In genomic region chr4:82622321-82622836, GRCm38 (mm10) we compare ENCODE assay signal across 8 mouse cellular contexts.
DNase-seq lines count a peak whose midpoint lies in the region; ATAC-seq lines count a peak whose summit lies in the region.

No protein-coding gene starts in this region.

- H3K4me1 ChIP-seq in embryonic facial prominence, embryonic 12.5 days, result peaks cover 19% of the 10 kb centered on the region
- H3K4me1 ChIP-seq in heart, embryonic 16.5 days (ENCODE audit: control insufficient read depth, insufficient read depth, low read length), result peaks cover 21% of the 10 kb centered on the region
- H3K4me1 ChIP-seq in liver, embryonic 15.5 days (replicated peaks), result peaks cover 13% of the 10 kb centered on the region
- H3K4me1 ChIP-seq in neural tube, embryonic 15.5 days, result peaks cover 19% of the 10 kb centered on the region

- no peak overlapping the region for H3K4me2 ChIP-seq in embryonic facial prominence, embryonic 12.5 days (replicated peaks)
- peak overlapping the region; percentile 55 for H3K4me2 ChIP-seq in heart, embryonic 16.5 days (ENCODE audit: low read depth, low read length)
- peak overlapping the region; percentile 23; the same call in 1 of the 2 replicates for H3K4me2 ChIP-seq in liver, embryonic 15.5 days
- peak overlapping the region; percentile 1; the same call in 1 of the 2 replicates for H3K4me2 ChIP-seq in neural tube, embryonic 15.5 days

- no peak overlapping the region for H3K9ac ChIP-seq in embryonic facial prominence, embryonic 12.5 days
- peak overlapping the region; percentile 49 for H3K9ac ChIP-seq in heart, embryonic 16.5 days (ENCODE audit: low read length)
- H3K9ac ChIP-seq in liver, embryonic 15.5 days, result no peak overlapping the region
- H3K9ac ChIP-seq in neural tube, embryonic 15.5 days (replicated peaks), result no peak overlapping the region

- peak; percentile 74; the same call in 1 of the 2 replicates for ATAC-seq in embryonic facial prominence, embryonic 12.5 days (ENCODE audit: insufficient number of reproducible peaks, insufficient read depth, low FRiP score, low TSS enrichment)
- ATAC-seq in heart, embryonic 16.5 days (replicated peaks; ENCODE audit: extremely low read depth, insufficient read depth, low FRiP score), result peak; percentile 82
- peak; percentile 57 for ATAC-seq in liver, embryonic 15.5 days (ENCODE audit: insufficient read depth)
- ATAC-seq in neural tube, embryonic 15.5 days (ENCODE audit: low FRiP score), result peak; percentile 71

- H3K27ac ChIP-seq in embryonic facial prominence, embryonic 12.5 days, result peak overlapping the region; percentile 81
- H3K27ac ChIP-seq in heart, embryonic 16.5 days (ENCODE audit: low read length), result peak overlapping the region; percentile 90
- no peak overlapping the region for H3K27ac ChIP-seq in liver, embryonic 15.5 days (replicated peaks)
- H3K27ac ChIP-seq in neural tube, embryonic 15.5 days (replicated peaks), result peak overlapping the region; percentile 70

- no peaks in the 10 kb centered on the region for H3K27me3 ChIP-seq in embryonic facial prominence, embryonic 12.5 days
- no peaks in the 10 kb centered on the region for H3K27me3 ChIP-seq in heart, embryonic 16.5 days (ENCODE audit: control insufficient read depth, insufficient read depth, low read length)
- no peaks in the 10 kb centered on the region for H3K27me3 ChIP-seq in liver, embryonic 15.5 days
- no peaks in the 10 kb centered on the region for H3K27me3 ChIP-seq in neural tube, embryonic 15.5 days (replicated peaks)

- 23% methylated on average over 3 of the region's 3 CpGs for WGBS in embryonic facial prominence, embryonic 12.5 days
- WGBS in heart, embryonic 16.5 days, result 4% methylated on average over 3 of the region's 3 CpGs
- 8% methylated on average over 3 of the region's 3 CpGs for WGBS in liver, embryonic 15.5 days (ENCODE audit: insufficient replicate concordance)
- WGBS in neural tube, embryonic 15.5 days, result 8% methylated on average over 3 of the region's 3 CpGs

- no peaks in the 10 kb centered on the region for H3K36me3 ChIP-seq in embryonic facial prominence, embryonic 12.5 days
- no peaks in the 10 kb centered on the region for H3K36me3 ChIP-seq in heart, embryonic 16.5 days (ENCODE audit: control insufficient read depth, insufficient read depth)
- H3K36me3 ChIP-seq in liver, embryonic 15.5 days (replicated peaks), result no peaks in the 10 kb centered on the region
- H3K36me3 ChIP-seq in neural tube, embryonic 15.5 days, result no peaks in the 10 kb centered on the region

- no peak overlapping the region for H3K4me3 ChIP-seq in embryonic facial prominence, embryonic 12.5 days
- H3K4me3 ChIP-seq in heart, embryonic 16.5 days (ENCODE audit: low read length), result peak overlapping the region; percentile 6
- no peak overlapping the region for H3K4me3 ChIP-seq in liver, embryonic 15.5 days (replicated peaks)
- no peak overlapping the region for H3K4me3 ChIP-seq in neural tube, embryonic 15.5 days (replicated peaks)

- peak; percentile 12 to 15 for DNase-seq in spleen, postnatal 36 days (ENCODE audit: low spot score in 2 of 2)
- no peak for DNase-seq in spleen, postnatal 14 days (ENCODE audit: low spot score in 2 of 2)
- peak; percentile 84 to 85 for DNase-seq in kidney, postnatal 25 days
- no peak for DNase-seq in thymus, postnatal 10 days (ENCODE audit: low spot score in 2 of 2)

- H3K9me3 ChIP-seq in embryonic facial prominence, embryonic 12.5 days, result no peaks in the 10 kb centered on the region
- no peaks in the 10 kb centered on the region for H3K9me3 ChIP-seq in heart, embryonic 16.5 days (replicated peaks; ENCODE audit: control insufficient read depth, low read length)
- H3K9me3 ChIP-seq in liver, embryonic 15.5 days (replicated peaks), result no peaks in the 10 kb centered on the region
- no peaks in the 10 kb centered on the region for H3K9me3 ChIP-seq in neural tube, embryonic 15.5 days (replicated peaks)

Comparison
In these comparisons a context has a peak if more than half of its experiments do, and no peak if none do; other contexts are left out.
1. DNase-seq: peak in spleen, postnatal 36 days (2 of 2) and kidney, postnatal 25 days (2 of 2); none in spleen, postnatal 14 days (0 of 2) and thymus, postnatal 10 days (0 of 2).
2. Peak in every context shown above with its lines, with median percentiles within 50 percentile points of each other: ATAC-seq.